Mouse (Mus musculus): Measurements from ENCODE around the gene Rap2a. TPM values are rescaled to one million over a fixed set of nuclear protein-coding genes. Genes with fewer than 3 reads are reported as not detected.

Gene Rap2a
- polyA plus RNA-seq (2014; fragmentation: Illumina TruSeq; extraction: RNeasy Lipid Tissue Mini Kit (QIAGEN cat#74804); ENCODE audit: low replicate concordance), result 13.8 TPM

DNA sequence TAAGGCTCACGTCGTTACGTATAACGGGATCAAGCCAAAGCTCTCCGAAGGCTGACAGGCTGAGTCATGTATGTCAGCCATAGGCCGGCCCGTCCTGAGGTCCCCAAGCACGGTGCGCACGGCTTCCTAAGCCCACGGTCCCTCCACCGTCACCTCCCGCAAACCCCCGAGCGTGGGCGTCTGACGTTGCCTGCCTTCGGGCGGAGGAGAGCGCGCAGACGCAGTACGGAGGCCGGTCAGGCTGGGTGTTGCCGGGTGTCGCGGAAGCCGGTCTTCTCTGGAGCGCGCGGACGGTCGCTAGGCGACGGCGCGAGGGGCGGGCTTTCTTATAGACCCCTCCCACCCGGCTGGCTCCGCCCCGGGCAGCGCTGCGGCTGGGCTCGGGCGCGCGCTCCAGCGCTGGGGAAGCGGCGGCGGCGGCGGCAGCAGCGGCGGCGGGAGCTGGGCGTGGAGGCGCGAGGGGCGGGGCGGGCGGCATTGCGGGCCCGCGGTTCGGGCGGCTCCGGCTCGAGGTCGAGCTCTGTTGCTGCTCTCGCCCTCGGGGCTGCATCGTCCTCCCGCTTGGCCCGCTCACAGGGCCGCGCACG is at the start of gene Rap2a:
Gene Rap2a (plus strand): TSS at position 463 of the 587 bp plus-strand sequence.

Other genes starting within 250 kb of the Rap2a start
- 345 TPM for gene Mbnl2, start 202.8 kb upstream of the Rap2a start, polyA plus RNA-seq (2014; fragmentation: Illumina TruSeq; extraction: RNeasy Lipid Tissue Mini Kit (QIAGEN cat#74804); ENCODE audit: low replicate concordance)